Mouse (Mus musculus) CH12.LX (cell line): ENCODE data around the gene Hbb-bh1. TPM values are rescaled to one million over a fixed set of nuclear protein-coding genes. Genes with fewer than 3 reads are reported as not detected.

Experiments
- DNase-seq: peaks from one replicate; pipeline ENCODE4 v3.0.0-alpha.2; 2013; ENCODE audit errors: extremely low read depth
- H3K27ac ChIP-seq: 2 replicates; pipeline ENCODE4 v1.5.1; 2012; ENCODE audit warnings: low read depth, mild to moderate bottlenecking, control low read depth, moderate library complexity; ENCODE audit not compliant: insufficient read depth
- H3K27me3 ChIP-seq: replicated peaks from 2 replicates; pipeline ENCODE3; 2012; ENCODE audit warnings: inconsistent platforms
- H3K36me3 ChIP-seq, 2 experiments: replicated peaks in 1 of 2; 2 replicates each; pipeline versions ENCODE3 to v1.6.1; 2012; ENCODE audit warnings: inconsistent platforms in 1 of 2, low read length in 1 of 2, mild to moderate bottlenecking in 1 of 2, mixed read lengths in 1 of 2, moderate library complexity in 1 of 2; ENCODE audit not compliant: control insufficient read depth in 1 of 2, insufficient read depth in 1 of 2
- H3K4me1 ChIP-seq, 2 experiments: 2 replicates each; pipeline ENCODE4 v1.6.1; 2012; ENCODE audit warnings: inconsistent platforms in 1 of 2, moderate library complexity in 1 of 2; ENCODE audit not compliant: insufficient read depth in 2 of 2, control insufficient read depth in 1 of 2
- H3K4me2 ChIP-seq: 2 replicates; pipeline ENCODE4 v1.6.1; 2012; ENCODE audit warnings: low read depth, mild to moderate bottlenecking, control low read depth; ENCODE audit not compliant: poor library complexity, insufficient read depth, severe bottlenecking
- H3K4me3 ChIP-seq, 3 experiments: fragments of 150-350 bp in 1 of 3; sonication (generic) in 1 of 3; replicated peaks in 1 of 3; 2 replicates each; pipeline versions ENCODE3 to v1.5.1; 2011 to 2012; ENCODE audit warnings: low read depth in 2 of 3, low read length in 2 of 3, mild to moderate bottlenecking in 2 of 3, moderate library complexity in 2 of 3, control low read depth in 1 of 3, improper control_type of control experiment in 1 of 3, inconsistent platforms in 1 of 3, mixed read lengths in 1 of 3; ENCODE audit not compliant: poor library complexity in 1 of 3
- H3K79me2 ChIP-seq: replicated peaks from 2 replicates; pipeline ENCODE4 v1.6.1; 2012; ENCODE audit warnings: mild to moderate bottlenecking, moderate library complexity; ENCODE audit not compliant: control insufficient read depth, poor library complexity, insufficient read depth, severe bottlenecking; ENCODE audit errors: extremely low read depth
- H3K9ac ChIP-seq: 2 replicates; pipeline ENCODE4 v1.6.1; 2012; ENCODE audit warnings: low read depth, mild to moderate bottlenecking, control low read depth, moderate library complexity; ENCODE audit not compliant: insufficient read depth
- H3K9me3 ChIP-seq: replicated peaks from 2 replicates; pipeline ENCODE3; 2012; ENCODE audit warnings: low read length, inconsistent platforms, mixed read lengths
- BHLHE40 ChIP-seq: IDR thresholded peaks from 2 replicates; pipeline ENCODE4 v1.6.1; 2011; ENCODE audit warnings: mild to moderate bottlenecking, low read depth, low read length, improper control_type of control experiment
- CTCF ChIP-seq, 2 experiments: IDR thresholded peaks in 1 of 2; conservative IDR thresholded peaks in 1 of 2; 2 replicates each; pipeline ENCODE4 v1.5.1; 2011 to 2012; ENCODE audit warnings: low read depth in 2 of 2, low read length in 2 of 2, improper control_type of control experiment in 1 of 2, inconsistent platforms in 1 of 2, mild to moderate bottlenecking in 1 of 2, moderate library complexity in 1 of 2
- ELF1 ChIP-seq: IDR thresholded peaks from 2 replicates; pipeline ENCODE4 v1.6.1; 2014; ENCODE audit warnings: low read depth, mild to moderate bottlenecking, inconsistent platforms, low read length, improper control_type of control experiment
- EP300 ChIP-seq: IDR thresholded peaks from 2 replicates; pipeline ENCODE4 v1.6.1; 2011; ENCODE audit warnings: low read length, improper control_type of control experiment
- ETS1 ChIP-seq: conservative IDR thresholded peaks from 2 replicates; pipeline ENCODE4 v1.6.1; 2012; ENCODE audit warnings: low read depth, mild to moderate bottlenecking, inconsistent platforms, low read length, improper control_type of control experiment, moderate library complexity
- HCFC1 ChIP-seq: IDR thresholded peaks from 2 replicates; pipeline ENCODE4 v1.6.1; 2012; ENCODE audit warnings: low read depth, mild to moderate bottlenecking, inconsistent platforms, low read length, improper control_type of control experiment
- IRF4 ChIP-seq: IDR thresholded peaks from 2 replicates; pipeline ENCODE4 v1.6.1; 2014; ENCODE audit warnings: low read depth, mild to moderate bottlenecking, inconsistent platforms, low read length, improper control_type of control experiment
- JUN ChIP-seq: IDR thresholded peaks from 2 replicates; pipeline ENCODE4 v1.6.1; 2011; ENCODE audit warnings: low read depth, mild to moderate bottlenecking, low read length, improper control_type of control experiment, moderate library complexity; ENCODE audit not compliant: insufficient read depth
- JUND ChIP-seq: conservative IDR thresholded peaks from 2 replicates; pipeline ENCODE4 v1.6.1; 2011; ENCODE audit warnings: low read depth, low read length, improper control_type of control experiment
- MAX ChIP-seq: IDR thresholded peaks from 2 replicates; pipeline ENCODE4 v1.6.1; 2011; ENCODE audit warnings: low read length, improper control_type of control experiment
- MAZ ChIP-seq: IDR thresholded peaks from 2 replicates; pipeline ENCODE4 v1.6.1; 2012; ENCODE audit warnings: low read depth, mild to moderate bottlenecking, inconsistent platforms, low read length, improper control_type of control experiment, moderate library complexity
- MEF2A ChIP-seq: IDR thresholded peaks from 2 replicates; pipeline ENCODE4 v1.6.1; 2014; ENCODE audit warnings: low read depth, mild to moderate bottlenecking, inconsistent platforms, low read length, improper control_type of control experiment, borderline replicate concordance
- PAX5 ChIP-seq: IDR thresholded peaks from 2 replicates; pipeline ENCODE4 v1.6.1; 2012; ENCODE audit warnings: low read length, inconsistent platforms, mixed read lengths
- ZC3H11A ChIP-seq: IDR thresholded peaks from 2 replicates; pipeline ENCODE4 v1.6.1; 2012; ENCODE audit warnings: low read depth, mild to moderate bottlenecking, inconsistent platforms, low read length, improper control_type of control experiment
- dilution Hi-C: fragments of 300-500 bp; cut with MboI; formaldehyde crosslinking; loops from 2 replicates; pipeline ENCODE4 v1.14.3; 2020; ENCODE audit warnings: low sequenced_read_pairs; ENCODE audit not compliant: extremely low pct_unique_long_range_greater_than_20kb, extremely low pct_ligation_motif_present
- in situ Hi-C: fragments of 300-500 bp; cut with MboI; formaldehyde crosslinking; loops from 3 replicates; pipeline ENCODE4 v1.14.3; 2019; ENCODE audit warnings: low sequenced_read_pairs, low pct_ligation_motif_present, low pct_unique_long_range_greater_than_20kb, mixed read lengths
- polyA plus RNA-seq: library from polyadenylated mRNA; unstranded; fragments of >175 nt; gene quantifications from 2 replicates; pipeline ENCODE4 v1.2.1, GENCODE M21; 2012; ENCODE audit warnings: low read depth; ENCODE audit not compliant: insufficient read length
- total RNA-seq, 2 experiments: library from RNA; depleted of rRNA; stranded (reverse); fragments of 300-350 nt in 1 of 2; fragments of >200 nt in 1 of 2; gene quantifications; 2 replicates each; pipeline ENCODE4 v1.2.3; 2012 to 2014

Hbb-bh1 gene
- total and polyA plus RNA-seq, 3 experiments = 0.95 TPM; not detected in 2

DNA sequence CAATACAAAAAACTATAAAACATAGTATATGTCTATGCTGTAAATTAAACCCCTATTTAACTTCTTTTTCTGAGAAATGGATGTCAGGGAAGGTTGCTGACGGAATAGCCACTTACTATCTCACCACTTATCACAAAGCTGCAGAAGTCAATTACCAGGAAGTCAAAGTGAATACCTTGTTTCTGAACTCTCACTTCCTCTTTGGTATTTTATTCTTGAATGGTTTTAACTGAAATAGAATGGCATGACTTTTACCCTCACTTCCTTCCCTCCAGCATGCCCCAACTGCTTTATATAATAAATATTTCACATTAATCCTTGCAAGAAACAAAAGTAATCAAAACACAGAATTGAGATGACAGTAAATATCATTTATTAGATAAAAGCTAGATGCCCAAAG, 30.8 kb downstream of the Hbb-bh1 start:
- dilution Hi-C loops (no loop called here), in situ Hi-C loops (no loop called here)
- Histone ChIP-seq H3K36me3 (no peaks in the 10 kb centered on the region), H3K9ac (no peak overlapping the region), H3K4me3 (no peak overlapping the region), H3K27me3 (no peaks in the 10 kb centered on the region), H3K27ac (no peak overlapping the region), H3K4me1 (peaks cover 2 to 53% of the 10 kb centered on the region in 2 experiments; a peak in 3 of 4 replicates), H3K9me3 (no peaks in the 10 kb centered on the region), H3K4me2 (no peak overlapping the region), H3K79me2 (no peaks in the 10 kb centered on the region)
- TF ChIP-seq MAZ (no peak), MEF2A (peak; percentile 59; the same call in 1 of the 2 replicates), IRF4 (peak; percentile 91), ETS1 (peak; percentile 30; the same call in 1 of the 2 replicates), EP300 (peak; percentile 90), ELF1 (peak; percentile 42; the same call in 1 of the 2 replicates), CTCF (conservative IDR thresholded peaks at IDR 0.05 in 1 of 2, IDR thresholded peaks at IDR 0.05 in 1 of 2; ENCODE audit: low read depth in 2 of 2, low read length in 2 of 2) (no peak), JUND (peak; percentile 17; the same call in 1 of the 2 replicates)
- peak; percentile 66 for DNase-seq

DNA sequence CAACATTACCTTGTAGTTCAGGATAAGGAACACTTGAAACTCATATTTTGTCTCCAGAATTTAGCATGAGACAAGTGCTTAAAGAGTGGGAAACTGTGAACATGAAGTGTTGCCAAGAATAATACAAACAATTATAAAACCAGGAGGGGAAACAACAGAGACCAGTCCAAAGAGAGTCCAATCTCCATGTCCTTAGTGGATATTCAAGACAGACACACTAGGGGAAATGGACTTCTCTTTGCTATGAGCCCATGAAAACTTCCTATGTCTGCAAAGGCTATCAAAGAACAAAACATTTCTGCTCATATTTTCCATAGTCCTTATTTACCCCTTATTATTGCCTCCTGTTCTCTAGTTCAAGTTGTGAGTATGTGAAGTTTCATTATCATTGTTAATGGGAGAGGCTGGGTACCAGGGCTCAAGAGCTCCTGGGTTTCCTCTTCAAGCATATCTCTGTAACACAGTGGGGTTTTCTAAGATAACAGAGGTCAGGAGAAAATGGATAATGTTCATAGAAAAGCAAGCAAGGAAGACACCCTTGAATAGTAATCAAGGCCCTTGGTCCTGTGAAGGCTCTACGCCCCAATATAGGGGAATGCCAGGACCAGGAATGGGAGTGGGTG, 31.6 kb downstream of the Hbb-bh1 start:
- TF ChIP-seq ELF1 (no peak), IRF4 (no peak), HCFC1 (no peak), JUN (no peak), MAX (no peak)
- H3K79me2 ChIP-seq = no peaks in the 10 kb centered on the region
- no peak overlapping the region for H3K27ac ChIP-seq
- H3K9me3 ChIP-seq = no peaks in the 10 kb centered on the region
- H3K4me1 ChIP-seq = peaks cover 2 to 53% of the 10 kb centered on the region in 2 experiments; a peak in 3 of 4 replicates
- dilution Hi-C loops = no loop called here
- H3K4me2 ChIP-seq = no peak overlapping the region
- DNase-seq = no peak
- no peak overlapping the region for H3K4me3 ChIP-seq
- in situ Hi-C loops = no loop called here
- H3K36me3 ChIP-seq = no peaks in the 10 kb centered on the region
- no peaks in the 10 kb centered on the region for H3K27me3 ChIP-seq
- no peak overlapping the region for H3K9ac ChIP-seq

DNA sequence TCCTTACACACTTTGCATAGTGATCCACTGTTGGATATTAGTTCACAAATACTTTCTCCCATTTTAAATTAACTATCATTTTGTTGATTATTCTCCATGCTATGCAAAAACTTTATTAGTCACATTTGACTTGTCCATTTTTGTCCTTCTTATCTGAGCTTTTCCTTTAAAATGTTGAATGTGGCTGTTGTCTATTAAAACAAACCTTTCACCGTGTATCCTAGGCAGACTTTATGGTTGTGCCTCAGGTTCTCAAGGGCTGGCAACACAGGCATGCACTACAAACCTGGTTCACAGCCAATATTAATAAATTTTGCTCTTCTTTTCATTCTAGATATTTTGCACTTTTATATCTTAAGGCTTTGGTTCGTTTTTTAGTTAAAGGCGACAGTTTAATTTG, 32.2 kb downstream of the Hbb-bh1 start:
- no peaks in the 10 kb centered on the region for H3K79me2 ChIP-seq
- no peak overlapping the region for H3K4me2 ChIP-seq
- no peak overlapping the region for H3K4me3 ChIP-seq
- TF ChIP-seq ELF1 (no peak), BHLHE40 (no peak), ZC3H11A (no peak), PAX5 (no peak)
- TF ChIP-seq, all 38 proteins: peak for 0
- H3K9me3 ChIP-seq = no peaks in the 10 kb centered on the region
- no peaks in the 10 kb centered on the region for H3K36me3 ChIP-seq
- H3K9ac ChIP-seq = no peak overlapping the region
- H3K27me3 ChIP-seq = no peaks in the 10 kb centered on the region
- dilution Hi-C loops = no loop called here
- in situ Hi-C loops = no loop called here
- H3K4me1 ChIP-seq = peaks cover 2 to 53% of the 10 kb centered on the region in 2 experiments; a peak in 3 of 4 replicates
- no peak overlapping the region for H3K27ac ChIP-seq
- no peak for DNase-seq
